Comparison of ENCODE assay signal across 9 mouse cellular contexts in the genomic region with DNA sequence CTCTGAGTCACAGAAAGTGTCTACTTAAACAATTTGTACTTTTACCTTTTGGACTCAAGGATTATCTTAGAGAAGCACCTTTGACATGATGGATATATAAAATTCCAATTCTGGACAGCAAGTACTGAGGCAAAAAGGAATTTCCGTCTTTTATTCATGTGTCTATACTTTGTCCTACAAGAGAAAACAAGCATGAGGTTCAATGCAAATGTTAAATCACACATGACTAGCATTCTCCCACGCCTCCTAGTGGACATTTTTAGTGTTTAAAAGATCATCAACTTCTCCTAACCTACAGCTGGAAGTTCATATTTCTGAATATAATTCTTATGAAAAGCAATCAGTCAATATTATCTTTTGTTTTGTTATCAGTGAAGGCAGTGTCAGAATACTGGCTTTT. TPM values are rescaled to one million over a fixed set of nuclear protein-coding genes. Genes with fewer than 3 reads are reported as not detected.
DNase-seq lines count a peak whose midpoint lies in the region; ATAC-seq and TF ChIP-seq lines count a peak whose summit lies in the region.
"Had no signal": no experiment of that assay in that cellular context is flagged by ENCODE, and none has a peak within 500 bp of the region (broad histone marks: within the 10 kb centered on the region; RNA-seq: fewer than 3 reads in every experiment).

No protein-coding gene starts in this region.

- TF ChIP-seq POLR2A in heart, adult 2 months (IDR thresholded peaks at IDR 0.05; ENCODE audit: insufficient read depth, low read depth, low read length), result no peak

- DNase-seq in heart, adult 2 months, result no peak
- DNase-seq in heart, postnatal 36 days, result no peak
- peak; percentile 88 for DNase-seq in midbrain, embryonic 14.5 days
- DNase-seq in c-Kit-positive CD71-positive TER-119-negative erythroid progenitor cells, embryonic 14.5 days (ENCODE audit: low read depth), result peak; percentile 51
- peak; percentile 66 for DNase-seq in retina, postnatal 1 day
- no peak for DNase-seq in urinary bladder, postnatal 25 days (ENCODE audit: low spot score)
- no peak for DNase-seq in testis, postnatal 14 days (ENCODE audit: low spot score)
- DNase-seq: adrenal gland, postnatal 10 days had no signal

- no peaks in the 10 kb centered on the region for H3K36me3 ChIP-seq in heart, adult 2 months (ENCODE audit: control insufficient read depth, insufficient read depth, low read length)
- H3K36me3 ChIP-seq in midbrain, embryonic 14.5 days (ENCODE audit: control insufficient read depth, insufficient read depth, low read length), result no peaks in the 10 kb centered on the region
- H3K36me3 ChIP-seq in midbrain, embryonic 15.5 days (replicated peaks), result no peaks in the 10 kb centered on the region

- no peak for ATAC-seq in midbrain, embryonic 14.5 days (ENCODE audit: low FRiP score, low TSS enrichment)
- no peak for ATAC-seq in midbrain, embryonic 15.5 days (replicated peaks)

- H3K4me3 ChIP-seq in heart, adult 2 months, result no peak overlapping the region
- no peak overlapping the region for H3K4me3 ChIP-seq in midbrain, embryonic 14.5 days (replicated peaks; ENCODE audit: low read depth, low read length)
- H3K4me3 ChIP-seq in midbrain, embryonic 15.5 days, result no peak overlapping the region

- H3K27ac ChIP-seq in heart, adult 2 months, result no peak overlapping the region
- no peak overlapping the region for H3K27ac ChIP-seq in midbrain, embryonic 14.5 days (replicated peaks; ENCODE audit: low read depth, low read length)
- H3K27ac ChIP-seq in midbrain, embryonic 15.5 days, result no peak overlapping the region

- intact Hi-C loops in heart, adult 2 months (cut with DNase I), result loop anchor here (2.0 to 5.0 kb wide), 2 partner anchors 236 to 764 kb away; no protein-coding TSS in a partner anchor
- intact Hi-C loops in heart, postnatal 36 days (cut with DNase I), result loop anchor here (2.0 to 10.0 kb wide), 2 partner anchors 236 to 762 kb away; no protein-coding TSS in a partner anchor

- TF ChIP-seq CTCF in heart, adult 2 months (IDR thresholded peaks at IDR 0.05), result peak; percentile 82

- H3K9ac ChIP-seq in heart, adult 2 months (ENCODE audit: low read depth, low read length), result no peak overlapping the region
- H3K9ac ChIP-seq in midbrain, embryonic 14.5 days (replicated peaks; ENCODE audit: low read length), result no peak overlapping the region
- H3K9ac ChIP-seq in midbrain, embryonic 15.5 days, result no peak overlapping the region

- no peak overlapping the region for H3K4me2 ChIP-seq in midbrain, embryonic 14.5 days (ENCODE audit: low read length)
- H3K4me2 ChIP-seq in midbrain, embryonic 15.5 days, result no peak overlapping the region

- WGBS in heart, adult 2 months, result 34% methylated on average over 2 of the region's 2 CpGs
- 24% methylated on average over 2 of the region's 2 CpGs for WGBS in midbrain, embryonic 14.5 days
- 22% methylated on average over 2 of the region's 2 CpGs for WGBS in midbrain, embryonic 15.5 days

- no peak for TF ChIP-seq EP300 in heart, adult 2 months (IDR thresholded peaks at IDR 0.05; ENCODE audit: insufficient read depth, low read depth, low read length)

- H3K79me2 ChIP-seq in heart, adult 2 months (replicated peaks; ENCODE audit: control insufficient read depth, insufficient read depth, low read length), result no peaks in the 10 kb centered on the region

- H3K9me3 ChIP-seq in midbrain, embryonic 14.5 days (ENCODE audit: control insufficient read depth, low read length), result no peaks in the 10 kb centered on the region
- no peaks in the 10 kb centered on the region for H3K9me3 ChIP-seq in midbrain, embryonic 15.5 days

- no peaks in the 10 kb centered on the region for H3K27me3 ChIP-seq in heart, adult 2 months (ENCODE audit: control insufficient read depth, insufficient read depth, low read length)
- no peaks in the 10 kb centered on the region for H3K27me3 ChIP-seq in midbrain, embryonic 14.5 days (ENCODE audit: control insufficient read depth, insufficient read depth, low read length)
- H3K27me3 ChIP-seq in midbrain, embryonic 15.5 days (replicated peaks), result no peaks in the 10 kb centered on the region

- no peaks in the 10 kb centered on the region for H3K4me1 ChIP-seq in heart, adult 2 months (ENCODE audit: control insufficient read depth, insufficient read depth, low read length)
- H3K4me1 ChIP-seq in midbrain, embryonic 14.5 days (ENCODE audit: control insufficient read depth, insufficient read depth, low read length), result no peaks in the 10 kb centered on the region
- no peaks in the 10 kb centered on the region for H3K4me1 ChIP-seq in midbrain, embryonic 15.5 days

RNA-seq across cellular contexts. Expression of gene Ddias, which starts 7.5 kb away (rescaled TPM):
- under 1 TPM; 0.30 to 0.44 TPM for total RNA-seq in heart, adult 2 months (2021)
- 0.09 and 0.16 TPM in 2 replicates for polyA plus RNA-seq in heart, adult 2 months (2012; rRNA removed)
- total RNA-seq in heart, postnatal 36 days (2021), result 1 to 10 TPM in 1 of 2 experiments, under 1 TPM in 1; 0.46 to 1.1 TPM
- polyA plus RNA-seq in midbrain, embryonic 14.5 days (2014; fragmentation: Nextera tagmentation; extraction: Ambion mirVana), result 3.3 and 6.1 TPM in 2 replicates
- 4.1 and 4.3 TPM in 2 replicates for polyA plus RNA-seq in midbrain, embryonic 15.5 days (2015; fragmentation: Nextera tagmentation; extraction: Ambion mirVana)

RNA-seq across cellular contexts. Expression of gene Prcp, which starts 7.7 kb away (rescaled TPM):
- total RNA-seq in heart, adult 2 months (2021), result 10 to 100 TPM; 10.1 to 10.2 TPM
- polyA plus RNA-seq in heart, adult 2 months (2012; rRNA removed), result 13.2 and 18.8 TPM in 2 replicates
- 10 to 100 TPM; 13.6 to 19.3 TPM for total RNA-seq in heart, postnatal 36 days (2021)
- polyA plus RNA-seq in midbrain, embryonic 14.5 days (2014; fragmentation: Nextera tagmentation; extraction: Ambion mirVana), result 13.5 and 17.9 TPM in 2 replicates
- 20.2 and 20.5 TPM in 2 replicates for polyA plus RNA-seq in midbrain, embryonic 15.5 days (2015; fragmentation: Nextera tagmentation; extraction: Ambion mirVana)

Comparison
In these comparisons a context has a peak if more than half of its experiments do, and no peak if none do; other contexts are left out.
1. DNase-seq: peak in midbrain, embryonic 14.5 days (single experiment), c-Kit-positive CD71-positive TER-119-negative erythroid progenitor cells, embryonic 14.5 days (single experiment) and retina, postnatal 1 day (single experiment); none in heart, adult 2 months (0 of 2), heart, postnatal 36 days (0 of 2), urinary bladder, postnatal 25 days (single experiment) and testis, postnatal 14 days (single experiment).